Mouse (Mus musculus) cerebellum, adult 2 months (tissue): ENCODE measurements around the gene Hist1h3g.

Source experiments
- CTCF ChIP-seq: fragments of 200-500 bp; IDR thresholded peaks from 2 replicates; pipeline ENCODE4 v1.5.1; 2011; ENCODE audit warnings: low read depth, mild to moderate bottlenecking, control low read depth, low read length, moderate library complexity, borderline replicate concordance; ENCODE audit not compliant: insufficient read depth
- POLR2A ChIP-seq: fragments of 200-500 bp; IDR thresholded peaks from 2 replicates; pipeline ENCODE4 v1.6.1; 2011; ENCODE audit warnings: low read length, control low read depth, borderline replicate concordance; ENCODE audit not compliant: insufficient read depth

- TF ChIP-seq POLR2A (no peak), CTCF (no peak)
These were observed 28.9 kb upstream of the Hist1h3g start for GRCm38 (mm10) chr13:23506351-23506750.
